9 mouse cellular contexts compared by ENCODE assay signal in genomic region chr6:30681935-30682900, GRCm38 (mm10). TPM values are rescaled to one million over a fixed set of nuclear protein-coding genes. Genes with fewer than 3 reads are reported as not detected.
A peak's percentile ranks its signal among the peaks of the same experiment; 100 is the strongest.
DNase-seq lines count a peak whose midpoint lies in the region; ATAC-seq lines count a peak whose summit lies in the region.
"Had no signal": no experiment of that assay in that cellular context is flagged by ENCODE, and none has a peak within 500 bp of the region (broad histone marks: within the 10 kb centered on the region; RNA-seq: fewer than 3 reads in every experiment).

No protein-coding gene starts in this region.

- intact Hi-C loops in heart, postnatal 10 days (cut with DNase I) = loop anchor here (1.0 kb wide), 1 partner anchor 18 kb away; no protein-coding TSS in a partner anchor

- peak overlapping the region; percentile 55 for H3K9ac ChIP-seq in kidney, embryonic 16.5 days (replicated peaks; ENCODE audit: low read length)
- 0 out of 2 replicates have a peak overlapping the region, but pooled peaks have one; percentile 30 for H3K9ac ChIP-seq in embryonic facial prominence, embryonic 12.5 days
- no peak overlapping the region for H3K9ac ChIP-seq in liver, embryonic 15.5 days

- WGBS in kidney, embryonic 16.5 days = 28% methylated on average over 13 of the region's 13 CpGs
- 38% methylated on average over 13 of the region's 13 CpGs for WGBS in embryonic facial prominence, embryonic 12.5 days
- 47% methylated on average over 13 of the region's 13 CpGs for WGBS in liver, embryonic 15.5 days (ENCODE audit: insufficient replicate concordance)

- ATAC-seq in kidney, embryonic 16.5 days (ENCODE audit: low FRiP score, low TSS enrichment) = peak; percentile 84
- peak; percentile 75 for ATAC-seq in embryonic facial prominence, embryonic 12.5 days (ENCODE audit: insufficient number of reproducible peaks, insufficient read depth, low FRiP score, low TSS enrichment)
- no peak for ATAC-seq in liver, embryonic 15.5 days (ENCODE audit: insufficient read depth)

- H3K27ac ChIP-seq in kidney, embryonic 16.5 days (ENCODE audit: low read length) = peak overlapping the region; percentile 91
- H3K27ac ChIP-seq in embryonic facial prominence, embryonic 12.5 days = peak overlapping the region; percentile 95
- peak overlapping the region; percentile 45; the same call in 1 of the 2 replicates for H3K27ac ChIP-seq in liver, embryonic 15.5 days (replicated peaks)

- DNase-seq in kidney, postnatal 25 days = no peak
- peak; percentile 70 to 75 for DNase-seq in heart, postnatal 10 days
- DNase-seq in Muller cell, postnatal 12 days (ENCODE audit: inconsistent ontology term) = no peak
- DNase-seq in adrenal gland, adult 8-10 months = no peak
- DNase-seq in adrenal gland, postnatal 36 days = no peak

- H3K4me1 ChIP-seq in kidney, embryonic 16.5 days (ENCODE audit: insufficient read depth, low read length) = peaks cover 27% of the 10 kb centered on the region
- peaks cover 39% of the 10 kb centered on the region for H3K4me1 ChIP-seq in embryonic facial prominence, embryonic 12.5 days
- H3K4me1 ChIP-seq in liver, embryonic 15.5 days (replicated peaks) = peaks cover 7% of the 10 kb centered on the region

- no peaks in the 10 kb centered on the region for H3K27me3 ChIP-seq in kidney, embryonic 16.5 days (ENCODE audit: insufficient read depth, low read length)
- no peaks in the 10 kb centered on the region for H3K27me3 ChIP-seq in embryonic facial prominence, embryonic 12.5 days
- no peaks in the 10 kb centered on the region for H3K27me3 ChIP-seq in liver, embryonic 15.5 days

- H3K9me3 ChIP-seq in kidney, embryonic 16.5 days (ENCODE audit: low read length) = no peaks in the 10 kb centered on the region
- H3K9me3 ChIP-seq in embryonic facial prominence, embryonic 12.5 days = no peaks in the 10 kb centered on the region
- no peaks in the 10 kb centered on the region for H3K9me3 ChIP-seq in liver, embryonic 15.5 days (replicated peaks)

- H3K36me3 ChIP-seq in kidney, embryonic 16.5 days (ENCODE audit: insufficient read depth, low read length) = 0 out of 2 replicates have a peak, but pooled peaks cover 2% of the 10 kb centered on the region
- H3K36me3 ChIP-seq in embryonic facial prominence, embryonic 12.5 days = no peaks in the 10 kb centered on the region
- no peaks in the 10 kb centered on the region for H3K36me3 ChIP-seq in liver, embryonic 15.5 days (replicated peaks)

- H3K4me2 ChIP-seq in kidney, embryonic 16.5 days (replicated peaks; ENCODE audit: low read depth, low read length) = peak overlapping the region; percentile 7; the same call in 1 of the 2 replicates
- H3K4me2 ChIP-seq in embryonic facial prominence, embryonic 12.5 days (replicated peaks) = no peak overlapping the region; the same call in 1 of the 2 replicates
- no peak overlapping the region for H3K4me2 ChIP-seq in liver, embryonic 15.5 days

- no peak overlapping the region for H3K4me3 ChIP-seq in kidney, embryonic 16.5 days (ENCODE audit: low read length)
- no peak overlapping the region for H3K4me3 ChIP-seq in embryonic facial prominence, embryonic 12.5 days
- no peak overlapping the region for H3K4me3 ChIP-seq in liver, embryonic 15.5 days (replicated peaks)

RNA-seq across cellular contexts. Expression of gene Cep41, which starts 11.3 kb away (rescaled TPM):
- 20.6 and 21.6 TPM in 2 replicates for polyA plus RNA-seq in kidney, embryonic 16.5 days (2015; fragmentation: Nextera tagmentation; extraction: Ambion mirVana)
- 23.8 and 26.3 TPM in 2 replicates for polyA plus RNA-seq in embryonic facial prominence, embryonic 12.5 days (2016; fragmentation: Nextera tagmentation; extraction: Ambion mirVana)
- 1 to 10 TPM; 2.3 to 4.1 TPM for total RNA-seq in heart, postnatal 10 days (2021)
- polyA plus RNA-seq in liver, embryonic 15.5 days (2015; fragmentation: Nextera tagmentation; extraction: Ambion mirVana) = 2.8 and 3.8 TPM in 2 replicates
- total RNA-seq in adrenal gland, adult 8-10 months (2022) = 10 to 100 TPM in 1 of 4 experiments, 1 to 10 TPM in 3; 7.9 to 11.6 (median 8.6) TPM
- total RNA-seq in adrenal gland, postnatal 36 days (2021) = 1 to 10 TPM; 6.1 to 9.6 TPM

RNA-seq across cellular contexts. Expression of gene Mest, which starts 41.1 kb away (rescaled TPM):
- polyA plus RNA-seq in kidney, embryonic 16.5 days (2015; fragmentation: Nextera tagmentation; extraction: Ambion mirVana) = 2,098 and 2,228 TPM in 2 replicates
- polyA plus RNA-seq in embryonic facial prominence, embryonic 12.5 days (2016; fragmentation: Nextera tagmentation; extraction: Ambion mirVana) = 1,207 and 1,222 TPM in 2 replicates
- total RNA-seq in heart, postnatal 10 days (2021) = 100 to 1,000 TPM; 192 to 215 TPM
- 186 and 187 TPM in 2 replicates for polyA plus RNA-seq in liver, embryonic 15.5 days (2015; fragmentation: Nextera tagmentation; extraction: Ambion mirVana)
- total RNA-seq in adrenal gland, adult 8-10 months (2022) = 10 to 100 TPM; 39.2 to 81.6 (median 52.6) TPM
- total RNA-seq in adrenal gland, postnatal 36 days (2021) = 10 to 100 TPM; 54.1 to 68.9 TPM

RNA-seq across cellular contexts. Expression of gene Cpa1, which starts 43.2 kb away (rescaled TPM):
- polyA plus RNA-seq in kidney, embryonic 16.5 days (2015; fragmentation: Nextera tagmentation; extraction: Ambion mirVana) = 1.8 and 2.4 TPM in 2 replicates
- polyA plus RNA-seq in embryonic facial prominence, embryonic 12.5 days (2016; fragmentation: Nextera tagmentation; extraction: Ambion mirVana) = 0.22 and 0.29 TPM in 2 replicates
- total RNA-seq in heart, postnatal 10 days (2021) = 1 to 10 TPM; 3.2 to 3.4 TPM
- polyA plus RNA-seq in liver, embryonic 15.5 days (2015; fragmentation: Nextera tagmentation; extraction: Ambion mirVana) = 1.8 and 8.5 TPM in 2 replicates
- not detected for total RNA-seq in adrenal gland, adult 8-10 months (2022)
- total RNA-seq in adrenal gland, postnatal 36 days (2021) = not detected
- total RNA-seq: gastrocnemius, adult 8-10 months had no signal

Comparison
In these comparisons a context has a peak if more than half of its experiments do, and no peak if none do; other contexts are left out.
1. H3K27ac ChIP-seq: peak in every context shown above with its lines; median percentile 95 in embryonic facial prominence, embryonic 12.5 days; 91 in kidney, embryonic 16.5 days; 45 in liver, embryonic 15.5 days.
2. DNase-seq: peak in heart, postnatal 10 days (2 of 2); none in kidney, postnatal 25 days (0 of 2), Muller cell, postnatal 12 days (single experiment), adrenal gland, adult 8-10 months (single experiment) and adrenal gland, postnatal 36 days (0 of 2).
3. RNA of gene Cpa1, which starts 43.2 kb away (total RNA-seq): 3.2 to 3.4 TPM in heart, postnatal 10 days; not detected in adrenal gland, adult 8-10 months and not detected in adrenal gland, postnatal 36 days; every median in the first group is over 4 times any median in the second.